Mouse (Mus musculus) stomach, postnatal 0 days (tissue): ENCODE measurements around the gene Grb14.

ENCODE experiments used
- CTCF ChIP-seq: IDR thresholded peaks from 2 replicates; pipeline ENCODE4 v1.5.1; 2016; ENCODE audit warnings: antibody characterized with exemption, low read depth, mild to moderate bottlenecking, moderate library complexity
- EP300 ChIP-seq: optimal IDR thresholded peaks from 2 replicates; pipeline ENCODE3; 2016; ENCODE audit warnings: antibody characterized with exemption

- TF ChIP-seq CTCF (no peak), EP300 (no peak)
Observed at GRCm38 (mm10) chr2:65038164-65038563, 13.4 kb upstream of the Grb14 start.
